Comparison of ENCODE assay signal across 8 mouse cellular contexts in the genomic region with DNA sequence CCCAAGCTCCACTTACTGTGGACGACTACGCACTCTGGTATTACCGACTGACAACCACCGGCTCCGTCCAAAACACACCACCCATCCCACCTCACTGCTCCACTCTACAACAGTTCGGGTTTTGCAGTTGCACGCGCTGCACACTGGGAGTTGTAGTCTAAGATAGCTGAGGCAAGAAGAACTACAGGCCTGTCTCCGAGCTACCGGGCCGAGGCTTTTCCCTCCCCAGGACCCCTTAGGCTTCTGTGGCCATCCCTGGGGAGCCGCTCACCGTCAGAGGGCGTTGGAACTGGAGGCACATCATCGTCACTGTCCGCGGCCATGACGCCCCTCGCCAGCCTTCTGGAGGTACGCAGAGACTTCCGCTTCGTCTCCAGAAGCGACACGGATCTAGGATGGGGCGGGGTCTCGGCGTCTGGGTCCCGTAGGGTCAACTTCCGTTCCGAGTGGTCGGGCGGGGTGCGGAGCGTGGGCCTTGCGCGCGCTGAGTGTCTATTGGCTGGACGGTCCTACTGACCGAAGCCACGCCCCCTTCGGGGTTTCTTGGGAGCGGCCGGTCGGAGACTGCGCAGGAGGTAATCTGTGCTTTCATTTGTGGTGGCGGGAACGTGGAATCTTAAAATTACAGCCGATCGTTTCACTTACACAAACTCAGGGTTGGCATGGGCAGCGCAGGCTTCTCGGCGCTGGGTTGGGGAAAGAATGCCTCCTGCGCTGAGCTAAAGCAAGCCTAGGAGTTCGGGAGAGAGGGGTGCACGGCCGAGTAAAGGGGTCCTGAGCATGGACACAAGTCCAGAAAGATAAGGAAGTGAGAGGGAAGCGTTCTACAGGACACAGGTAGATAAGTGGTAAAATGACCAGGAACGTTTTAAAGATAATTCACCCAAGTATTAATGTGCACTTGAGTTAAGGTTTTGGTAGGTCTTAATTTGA. TPM values are rescaled to one million over a fixed set of nuclear protein-coding genes. Genes with fewer than 3 reads are reported as not detected.
DNase-seq lines count a peak whose midpoint lies in the region; ATAC-seq and TF ChIP-seq lines count a peak whose summit lies in the region.

A gene (minus strand): TSS at position 444 of the 933 bp plus-strand sequence.
A gene (plus strand): TSS at position 527 of the 933 bp plus-strand sequence.

- TF ChIP-seq POLR2A in lung, adult 2 months (IDR thresholded peaks at IDR 0.05; ENCODE audit: borderline replicate concordance, extremely low read depth, low read depth, low read length): peak; percentile 90

- DNase-seq in ES-CJ7 (ENCODE audit: low read depth, low spot score): peak; percentile 98
- DNase-seq in cerebellum, adult 11 months: peak; percentile 91
- peak; percentile 90 for DNase-seq in heart, postnatal 25 days (ENCODE audit: low spot score)
- peak; percentile 88 to 94 for DNase-seq in layer of hippocampus, adult 18-20 months (ENCODE audit: low spot score in 2 of 2)
- DNase-seq in lung, adult 2 months: peak; percentile 87
- DNase-seq in thymus, adult 18-20 months: peak; percentile 88 to 94

- H3K4me1 ChIP-seq in forebrain, embryonic 15.5 days: peaks cover 16% of the 10 kb centered on the region
- H3K4me1 ChIP-seq in lung, adult 2 months (ENCODE audit: control insufficient read depth, insufficient read depth, low read length): no peaks in the 10 kb centered on the region

- ATAC-seq in forebrain, embryonic 15.5 days (replicated peaks): peak; percentile 98
- ATAC-seq in neutrophil, adult 5-6 weeks (ENCODE audit: extremely low read depth, insufficient number of reproducible peaks, low FRiP score, poor library complexity, severe bottlenecking): peak; percentile 92

- H3K4me3 ChIP-seq in forebrain, embryonic 15.5 days: peak within 1 kb of the TSS; percentile 85
- peak within 1 kb of the TSS; percentile 98 for H3K4me3 ChIP-seq in lung, adult 2 months (replicated peaks; ENCODE audit: extremely low read depth, low read depth, low read length)

- intact Hi-C loops in heart, postnatal 25 days (cut with DNase I): loop anchor here (5.0 kb wide), 1 partner anchor 185 kb away; a partner anchor contains a TSS

- peak within 1 kb of the TSS; percentile 70 for H3K4me2 ChIP-seq in forebrain, embryonic 15.5 days (replicated peaks)

- no peaks in the 10 kb centered on the region for H3K9me3 ChIP-seq in forebrain, embryonic 15.5 days

- TF ChIP-seq CTCF in lung, adult 2 months (IDR thresholded peaks at IDR 0.05; ENCODE audit: insufficient read depth, low read length): no peak

- H3K27ac ChIP-seq in forebrain, embryonic 15.5 days (replicated peaks): peak within 1 kb of the TSS; percentile 95

- under 1% methylated on average over 58 of the region's 58 CpGs for WGBS in forebrain, embryonic 15.5 days
- under 1% methylated on average over 58 of the region's 58 CpGs for WGBS in lung, adult 2 months

- H3K36me3 ChIP-seq in forebrain, embryonic 15.5 days: peaks cover 26% of the 10 kb centered on the region

- H3K9ac ChIP-seq in forebrain, embryonic 15.5 days (replicated peaks): peak within 1 kb of the TSS; percentile 78

- no peaks in the 10 kb centered on the region for H3K27me3 ChIP-seq in forebrain, embryonic 15.5 days

RNA-seq across cellular contexts. Expression of the first gene that starts in this region (rescaled TPM):
- 29.0 and 31.9 TPM in 2 replicates for polyA plus RNA-seq in forebrain, embryonic 15.5 days (2015; fragmentation: Nextera tagmentation; extraction: Ambion mirVana)
- 1 to 10 TPM; 6.9 to 8.2 TPM for total RNA-seq in heart, postnatal 25 days (2021)
- total RNA-seq in layer of hippocampus, adult 18-20 months (2021): 10 to 100 TPM; 12.9 TPM
- 17.4 and 22.1 TPM in 2 replicates for polyA plus RNA-seq in lung, adult 2 months (2012; rRNA removed)
- total RNA-seq in neutrophil, adult 5-6 weeks (2017): 43.6 and 47.6 TPM in 2 replicates

RNA-seq across cellular contexts. Expression of the second gene that starts in this region (rescaled TPM):
- polyA plus RNA-seq in forebrain, embryonic 15.5 days (2015; fragmentation: Nextera tagmentation; extraction: Ambion mirVana): 9.5 and 10.1 TPM in 2 replicates
- 1 to 10 TPM; 1.5 to 1.6 TPM for total RNA-seq in heart, postnatal 25 days (2021)
- 1 to 10 TPM; 3.5 to 3.8 TPM for total RNA-seq in layer of hippocampus, adult 18-20 months (2021)
- polyA plus RNA-seq in lung, adult 2 months (2012; rRNA removed): 7.5 and 7.6 TPM in 2 replicates
- 8.4 and 9.1 TPM in 2 replicates for total RNA-seq in neutrophil, adult 5-6 weeks (2017)

Comparison
In these comparisons a context has a peak if more than half of its experiments do, and no peak if none do; other contexts are left out.
1. Peak in every context shown above with its lines: DNase-seq, ATAC-seq, H3K4me3 ChIP-seq and H3K27ac ChIP-seq.